Mouse (Mus musculus) neural tube, embryonic 11.5 days (tissue): ENCODE measurements around the gene Stx8. TPM values are rescaled to one million over a fixed set of nuclear protein-coding genes. Genes with fewer than 3 reads are reported as not detected.

Source experiments
- ATAC-seq: fragments of 200-750 bp; cut with Nextera tagmentation; 2 replicates; pipeline ENCODE4 v1.8.0; 2017; ENCODE audit warnings: moderate number of reproducible peaks, mild to moderate bottlenecking, moderate TSS enrichment, moderate library complexity; ENCODE audit not compliant: insufficient read depth, low FRiP score, low TSS enrichment
- DNase-seq: peaks from one replicate; pipeline ENCODE4 v3.0.0-alpha.2; 2015; ENCODE audit warnings: low spot score
- H3K27ac ChIP-seq: fragments of 300-500 bp; sonication (generic); 2 replicates; pipeline ENCODE4 v1.5.1; 2014; ENCODE audit warnings: low read depth, mild to moderate bottlenecking, low read length
- H3K27me3 ChIP-seq: fragments of 300-500 bp; sonication (generic); 2 replicates; pipeline ENCODE4 v1.6.1; 2014; ENCODE audit warnings: mild to moderate bottlenecking, low read length, mixed read lengths; ENCODE audit not compliant: control insufficient read depth, insufficient read depth
- H3K36me3 ChIP-seq: fragments of 300-500 bp; sonication (generic); 2 replicates; pipeline ENCODE4 v1.6.1; 2014; ENCODE audit warnings: mild to moderate bottlenecking, low read length, moderate library complexity, mixed read lengths; ENCODE audit not compliant: control insufficient read depth, insufficient read depth
- H3K4me1 ChIP-seq: fragments of 300-500 bp; sonication (generic); 2 replicates; pipeline ENCODE4 v1.6.1; 2014; ENCODE audit warnings: low read length, mixed read lengths; ENCODE audit not compliant: control insufficient read depth, insufficient read depth
- H3K4me2 ChIP-seq: fragments of 300-500 bp; sonication (generic); 2 replicates; pipeline ENCODE4 v1.6.1; 2014; ENCODE audit warnings: low read depth, mild to moderate bottlenecking, moderate library complexity
- H3K4me3 ChIP-seq: fragments of 300-500 bp; sonication (generic); 2 replicates; pipeline ENCODE4 v1.5.1; 2014; ENCODE audit warnings: low read depth, low read length
- H3K9ac ChIP-seq: fragments of 300-500 bp; sonication (generic); 2 replicates; pipeline ENCODE4 v1.6.1; 2014; ENCODE audit warnings: mild to moderate bottlenecking, low read length
- H3K9me3 ChIP-seq: fragments of 300-500 bp; sonication (generic); 2 replicates; pipeline ENCODE4 v1.6.1; 2016; ENCODE audit warnings: low read length; ENCODE audit not compliant: control insufficient read depth
- WGBS: fragments of 180-500 bp; shearing (Covaris S2); extraction: QIAGEN DNeasy Blood & Tissue Kit; methylation state at CpG from one replicate; pipeline ENCODE4 v1.1.7; 2014; 5-methylcytosine and 5-hydroxymethylcytosine counted together
- polyA plus RNA-seq: library from polyadenylated mRNA; unstranded; fragments of >200 nt; fragmentation: Nextera tagmentation; extraction: Ambion mirVana; gene quantifications from 2 replicates; pipeline ENCODE4 v1.2.1, GENCODE M21; 2014

The Stx8 gene
- polyA plus RNA-seq, 1 experiment from 2014 or later: 50.5 TPM

GRCm38 (mm10) chr11:68164408-68164807, 198.4 kb downstream of the Stx8 start:
- H3K9me3 ChIP-seq: no peaks in the 10 kb centered on the region
- H3K36me3 ChIP-seq: no peaks in the 10 kb centered on the region
- H3K27me3 ChIP-seq: no peaks in the 10 kb centered on the region
- no peak overlapping the region for H3K9ac ChIP-seq
- 86% methylated on average over 5 of the region's 5 CpGs for WGBS
- no peak overlapping the region for H3K4me3 ChIP-seq
- H3K4me2 ChIP-seq: no peak overlapping the region
- H3K27ac ChIP-seq: no peak overlapping the region
- H3K4me1 ChIP-seq: no peaks in the 10 kb centered on the region
- no peak for ATAC-seq
- no peak for DNase-seq

- Histone ChIP-seq H3K4me2 (no peak overlapping the region), H3K36me3 (no peaks in the 10 kb centered on the region), H3K27me3 (no peaks in the 10 kb centered on the region), H3K4me3 (no peak overlapping the region), H3K27ac (no peak overlapping the region), H3K9me3 (no peaks in the 10 kb centered on the region), H3K9ac (no peak overlapping the region), H3K4me1 (no peaks in the 10 kb centered on the region)
- 69% methylated on average over 4 of the region's 4 CpGs for WGBS
- ATAC-seq (no peak), DNase-seq (no peak)
Measured at GRCm38 (mm10) chr11:68168427-68168826, 202.4 kb downstream of the Stx8 start.

- Histone ChIP-seq H3K36me3 (no peaks in the 10 kb centered on the region), H3K4me1 (no peaks in the 10 kb centered on the region), H3K9ac (no peak overlapping the region), H3K27ac (no peak overlapping the region), H3K4me3 (no peak overlapping the region), H3K27me3 (no peaks in the 10 kb centered on the region), H3K9me3 (no peaks in the 10 kb centered on the region), H3K4me2 (no peak overlapping the region)
- ATAC-seq (no peak), DNase-seq (no peak)
- 85% methylated on average over 7 of the region's 7 CpGs for WGBS
Measured at GRCm38 (mm10) chr11:68171973-68172647, 206.1 kb downstream of the Stx8 start.

- Histone ChIP-seq H3K4me2 (no peak overlapping the region), H3K36me3 (no peaks in the 10 kb centered on the region), H3K9ac (no peak overlapping the region), H3K4me3 (no peak overlapping the region), H3K4me1 (no peaks in the 10 kb centered on the region), H3K27me3 (no peaks in the 10 kb centered on the region), H3K9me3 (no peaks in the 10 kb centered on the region), H3K27ac (no peak overlapping the region)
- ATAC-seq: no peak
- no peak for DNase-seq
- WGBS: 76% methylated on average over 4 of the region's 4 CpGs
Measured at GRCm38 (mm10) chr11:68172648-68173045, 206.7 kb downstream of the Stx8 start.

- ATAC-seq (no peak), DNase-seq (no peak)
- H3K4me2 ChIP-seq: no peak overlapping the region
- no peaks in the 10 kb centered on the region for H3K9me3 ChIP-seq
- WGBS: 83% methylated on average over 4 of the region's 4 CpGs
- H3K9ac ChIP-seq: no peak overlapping the region
- no peaks in the 10 kb centered on the region for H3K4me1 ChIP-seq
- no peak overlapping the region for H3K27ac ChIP-seq
- no peaks in the 10 kb centered on the region for H3K36me3 ChIP-seq
- no peak overlapping the region for H3K4me3 ChIP-seq
- no peaks in the 10 kb centered on the region for H3K27me3 ChIP-seq
Measured at GRCm38 (mm10) chr11:68176550-68176949, 210.6 kb downstream of the Stx8 start.

- H3K9me3 ChIP-seq: no peaks in the 10 kb centered on the region
- no peaks in the 10 kb centered on the region for H3K4me1 ChIP-seq
- 89% methylated on average over 7 of the region's 7 CpGs for WGBS
- ATAC-seq: no peak
- H3K27ac ChIP-seq: no peak overlapping the region
- no peak for DNase-seq
- no peak overlapping the region for H3K9ac ChIP-seq
- H3K4me3 ChIP-seq: no peak overlapping the region
- no peak overlapping the region for H3K4me2 ChIP-seq
- H3K36me3 ChIP-seq: no peaks in the 10 kb centered on the region
- no peaks in the 10 kb centered on the region for H3K27me3 ChIP-seq
Measured at GRCm38 (mm10) chr11:68177415-68177814, 211.4 kb downstream of the Stx8 start.

- Histone ChIP-seq H3K9me3 (no peaks in the 10 kb centered on the region), H3K4me2 (no peak overlapping the region), H3K27ac (no peak overlapping the region), H3K27me3 (no peaks in the 10 kb centered on the region), H3K4me1 (peaks cover 8% of the 10 kb centered on the region), H3K4me3 (no peak overlapping the region), H3K36me3 (no peaks in the 10 kb centered on the region), H3K9ac (no peak overlapping the region)
- 90% methylated on average over 3 of the region's 3 CpGs for WGBS
- ATAC-seq (no peak), DNase-seq (no peak)
Measured at GRCm38 (mm10) chr11:68185647-68186046, 219.7 kb downstream of the Stx8 start.

GRCm38 (mm10) chr11:68187242-68187641, 221.2 kb downstream of the Stx8 start:
- H3K27ac ChIP-seq: no peak overlapping the region
- ATAC-seq: no peak
- no peak for DNase-seq

GRCm38 (mm10) chr11:68188695-68189201, 222.8 kb downstream of the Stx8 start:
- Histone ChIP-seq H3K4me1 (peaks cover 8% of the 10 kb centered on the region), H3K36me3 (no peaks in the 10 kb centered on the region), H3K9me3 (no peaks in the 10 kb centered on the region), H3K27ac (peak overlapping the region; percentile 44; the same call in 1 of the 2 replicates), H3K4me3 (no peak overlapping the region), H3K9ac (no peak overlapping the region), H3K27me3 (no peaks in the 10 kb centered on the region), H3K4me2 (no peak overlapping the region)
- no peak for ATAC-seq
- WGBS: 70% methylated on average over 12 of the region's 12 CpGs
- DNase-seq: peak; percentile 35

More at GRCm38 (mm10) chr11:68187242-68187641, 221.2 kb downstream of the Stx8 start:
- Histone ChIP-seq H3K27me3 (no peaks in the 10 kb centered on the region), H3K9me3 (no peaks in the 10 kb centered on the region), H3K4me3 (no peak overlapping the region), H3K36me3 (no peaks in the 10 kb centered on the region), H3K9ac (no peak overlapping the region), H3K4me1 (peaks cover 8% of the 10 kb centered on the region), H3K4me2 (no peak overlapping the region)
- 79% methylated on average over 8 of the region's 8 CpGs for WGBS
